ENCODE assay signal across 7 mouse cellular contexts in genomic region chr13:100174360-100174759, GRCm38 (mm10). TPM values are rescaled to one million over a fixed set of nuclear protein-coding genes. Genes with fewer than 3 reads are reported as not detected.
A peak's percentile ranks its signal among the peaks of the same experiment; 100 is the strongest.
DNase-seq lines count a peak whose midpoint lies in the region; ATAC-seq and TF ChIP-seq lines count a peak whose summit lies in the region.
"Not testable (repeated sequence)": the region's sequence is repeated elsewhere in the genome, so short reads cannot be mapped to it uniquely, and the experiment has no call there.

No protein-coding gene starts in this region.

- not testable (repeated sequence) for H3K4me3 ChIP-seq in kidney, embryonic 15.5 days (replicated peaks); small intestine, adult 2 months (ENCODE audit: low read depth, low read length)

- not testable (repeated sequence) for H3K4me1 ChIP-seq in kidney, embryonic 15.5 days; small intestine, adult 2 months (ENCODE audit: control insufficient read depth, insufficient read depth, insufficient read length, low read length)

- DNase-seq in adrenal gland, postnatal 10 days = peak; percentile 17
- DNase-seq in cerebellum, postnatal 10 days = peak; percentile 9 to 40
- DNase-seq in heart, postnatal 4 days = peak; percentile 6
- peak; percentile 30 for DNase-seq in layer of hippocampus, adult 11-12 months (ENCODE audit: low spot score)
- peak; percentile 11 for DNase-seq in lung, postnatal 10 days

- not testable (repeated sequence) for H3K36me3 ChIP-seq in kidney, embryonic 15.5 days; small intestine, adult 2 months (ENCODE audit: control insufficient read depth, insufficient read depth, low read length)

- not testable (repeated sequence) for H3K27me3 ChIP-seq in kidney, embryonic 15.5 days; small intestine, adult 2 months (ENCODE audit: control insufficient read depth, insufficient read depth, low read length)

- not testable (repeated sequence) for H3K4me2 ChIP-seq in kidney, embryonic 15.5 days

- H3K27ac ChIP-seq in kidney, embryonic 15.5 days = peak overlapping the region; percentile 23; the same call in 1 of the 2 replicates
- H3K27ac ChIP-seq in small intestine, adult 2 months (ENCODE audit: insufficient read depth, low read depth, low read length) = peak overlapping the region; percentile 26

- ATAC-seq in kidney, embryonic 15.5 days (replicated peaks; ENCODE audit: low FRiP score) = not testable (repeated sequence)

- TF ChIP-seq POLR2A in small intestine, adult 2 months (IDR thresholded peaks at IDR 0.05; ENCODE audit: low read depth, low read length) = not testable (repeated sequence)

- TF ChIP-seq CTCF in small intestine, adult 2 months (IDR thresholded peaks at IDR 0.05; ENCODE audit: extremely low read depth, insufficient read length, insufficient replicate concordance, low read depth, low read length) = not testable (repeated sequence)

- H3K9ac ChIP-seq in kidney, embryonic 15.5 days = not testable (repeated sequence)

- not testable (repeated sequence) for H3K9me3 ChIP-seq in kidney, embryonic 15.5 days (replicated peaks)

- WGBS in kidney, embryonic 15.5 days = 50% methylated on average over 4 of the region's 5 CpGs
- WGBS in small intestine, adult 2 months = 29% methylated on average over 4 of the region's 5 CpGs

RNA-seq across cellular contexts. Expression of gene Naip2, which starts 27.5 kb away (rescaled TPM):
- 1 to 10 TPM; 1.2 to 1.4 TPM for total RNA-seq in adrenal gland, postnatal 10 days (2021)
- under 1 TPM; 0.24 to 0.36 TPM for total RNA-seq in heart, postnatal 4 days (2021)
- 0.45 and 0.58 TPM in 2 replicates for polyA plus RNA-seq in kidney, embryonic 15.5 days (2015; fragmentation: Nextera tagmentation; extraction: Ambion mirVana)
- polyA plus RNA-seq in small intestine, adult 2 months (2012; rRNA removed) = 3.9 and 12.0 TPM in 2 replicates

RNA-seq across cellular contexts. Expression of gene Smn1, which starts 49.7 kb away (rescaled TPM):
- total RNA-seq in adrenal gland, postnatal 10 days (2021) = 10 to 100 TPM; 32.8 to 33.7 TPM
- 10 to 100 TPM; 33.0 TPM for total RNA-seq in heart, postnatal 4 days (2021)
- 59.9 and 64.0 TPM in 2 replicates for polyA plus RNA-seq in kidney, embryonic 15.5 days (2015; fragmentation: Nextera tagmentation; extraction: Ambion mirVana)
- polyA plus RNA-seq in small intestine, adult 2 months (2012; rRNA removed) = 3.1 and 8.2 TPM in 2 replicates
